Mouse (Mus musculus) C2C12 (cell line): Measurements from ENCODE around the gene Cep89.

Experiments
- CEBPB ChIP-seq: IDR thresholded peaks from one replicate; pipeline ENCODE4 v1.6.1; 2011; ENCODE audit warnings: low read depth, mild to moderate bottlenecking, control low read depth, moderate library complexity
- CTCF ChIP-seq: IDR thresholded peaks from one replicate; pipeline ENCODE4 v1.5.1; 2011; ENCODE audit not compliant: control insufficient read depth, insufficient read depth, insufficient read length
- FOSL1 ChIP-seq: IDR thresholded peaks from one replicate; pipeline ENCODE4 v1.8.0; 2011; ENCODE audit warnings: mild to moderate bottlenecking, low read length; ENCODE audit not compliant: poor library complexity, insufficient read depth, severe bottlenecking
- MAX ChIP-seq: IDR thresholded peaks from one replicate; pipeline ENCODE4 v1.6.1; 2011; ENCODE audit warnings: mild to moderate bottlenecking, control low read depth
- MYOD1 ChIP-seq: IDR thresholded peaks from one replicate; pipeline ENCODE4 v1.6.1; 2011; ENCODE audit warnings: low read depth; ENCODE audit not compliant: control insufficient read depth, insufficient read length
- MYOG ChIP-seq: IDR thresholded peaks from one replicate; pipeline ENCODE4 v1.6.1; 2011; ENCODE audit not compliant: control insufficient read depth, insufficient read length; ENCODE audit errors: extremely low read depth
- USF1 ChIP-seq: IDR thresholded peaks from one replicate; pipeline ENCODE4 v1.6.1; 2011; ENCODE audit warnings: low read depth, mild to moderate bottlenecking, control low read depth, moderate library complexity

GRCm38 (mm10) chr7:35357621-35358020, 39.2 kb upstream of the Cep89 start:
- TF ChIP-seq CTCF: no peak
- no peak for TF ChIP-seq USF1
- TF ChIP-seq CEBPB: no peak
- TF ChIP-seq MYOG: no peak
- no peak for TF ChIP-seq MYOD1
- TF ChIP-seq MAX: no peak
- TF ChIP-seq FOSL1: no peak
